Mouse (Mus musculus) kidney, adult 2 months (tissue): Measurements from ENCODE around the gene Fap.

ENCODE experiments used
- CTCF ChIP-seq: fragments of 200-500 bp; conservative IDR thresholded peaks from 2 replicates; pipeline ENCODE4 v1.5.1; 2011; ENCODE audit warnings: low read depth, mild to moderate bottlenecking, control low read depth, low read length, moderate library complexity, mixed read lengths; ENCODE audit not compliant: insufficient read depth, insufficient read length
- POLR2A ChIP-seq: fragments of 200-500 bp; IDR thresholded peaks from one replicate; pipeline ENCODE4 v1.6.1; 2011; ENCODE audit warnings: low read depth, low read length, control low read depth

DNA sequence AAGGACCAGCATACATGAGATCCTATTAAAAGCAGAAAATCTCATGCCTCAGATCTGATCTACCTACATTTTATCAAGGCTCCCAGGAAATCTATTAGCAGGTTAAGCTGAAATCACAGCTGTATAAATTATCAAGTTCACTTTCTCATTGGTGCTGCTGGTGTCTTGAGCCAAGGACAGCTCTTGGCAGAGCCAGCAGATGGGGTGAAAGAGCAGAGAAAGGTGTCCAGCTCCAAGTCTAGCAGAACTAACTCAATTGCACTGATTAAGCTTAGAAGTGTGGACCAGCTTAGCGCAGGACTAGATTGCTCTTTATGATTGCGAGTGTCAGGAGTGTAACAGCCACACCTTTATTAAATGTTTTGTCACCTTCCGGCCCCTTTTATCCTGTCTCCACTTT is 89.0 kb downstream of the Fap start:
- TF ChIP-seq CTCF (peak; percentile 44), POLR2A (no peak)
